Mouse (Mus musculus): ENCODE results near the gene Pacsin3. TPM values are rescaled to one million over a fixed set of nuclear protein-coding genes. Genes with fewer than 3 reads are reported as not detected.

Pacsin3 gene
- polyA plus RNA-seq, 1 experiment from 2014 or later, result 25.1 TPM

DNA sequence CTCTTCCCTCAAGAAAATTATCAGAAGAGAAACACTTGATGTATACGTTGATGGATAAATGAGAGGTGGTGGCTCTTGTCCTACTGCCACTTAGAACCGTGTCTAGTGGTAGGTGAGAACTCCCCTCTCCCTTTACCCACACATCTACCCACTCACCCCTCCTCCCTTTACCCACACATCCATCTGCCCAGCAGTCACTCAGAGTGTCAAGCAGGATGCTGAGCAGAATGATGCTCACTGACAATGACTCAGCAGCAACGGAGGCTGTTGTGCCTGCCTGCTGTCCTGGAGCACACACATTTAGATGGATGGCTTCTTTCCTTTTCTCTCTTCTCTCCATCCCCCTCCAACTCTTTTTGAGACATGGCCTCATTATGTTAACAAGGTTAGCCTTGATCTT, 47.1 kb downstream of the Pacsin3 start:
- Histone ChIP-seq H3K27me3 (replicated peaks; ENCODE audit: control insufficient read depth, insufficient read depth, low read length) (no peaks in the 10 kb centered on the region), H3K4me1 (replicated peaks; ENCODE audit: control insufficient read depth, insufficient read depth, low read length) (no peaks in the 10 kb centered on the region), H3K36me3 (ENCODE audit: control insufficient read depth, insufficient read depth, low read length) (no peaks in the 10 kb centered on the region), H3K27ac (ENCODE audit: low read depth) (no peak overlapping the region), H3K9ac (ENCODE audit: low read length) (no peak overlapping the region), H3K4me2 (ENCODE audit: low read length) (no peak overlapping the region), H3K4me3 (ENCODE audit: low read depth, low read length) (no peak overlapping the region), H3K9me3 (ENCODE audit: control insufficient read depth, low read length) (no peaks in the 10 kb centered on the region)
- 67% methylated on average over 3 of the region's 3 CpGs for WGBS
- no peak for DNase-seq (ENCODE audit: low spot score)
- no peak for ATAC-seq (replicated peaks; ENCODE audit: low FRiP score, low TSS enrichment, low read depth)

- no peak overlapping the region for H3K27ac ChIP-seq (ENCODE audit: low read depth)
- H3K27me3 ChIP-seq (replicated peaks; ENCODE audit: control insufficient read depth, insufficient read depth, low read length), result no peaks in the 10 kb centered on the region
- H3K36me3 ChIP-seq (ENCODE audit: control insufficient read depth, insufficient read depth, low read length), result no peaks in the 10 kb centered on the region
- H3K9ac ChIP-seq (ENCODE audit: low read length), result no peak overlapping the region
- H3K9me3 ChIP-seq (ENCODE audit: control insufficient read depth, low read length), result no peaks in the 10 kb centered on the region
- ATAC-seq (replicated peaks; ENCODE audit: low FRiP score, low TSS enrichment, low read depth) (no peak), DNase-seq (ENCODE audit: low spot score) (no peak)
- no peak overlapping the region for H3K4me2 ChIP-seq (ENCODE audit: low read length)
- H3K4me1 ChIP-seq (replicated peaks; ENCODE audit: control insufficient read depth, insufficient read depth, low read length), result no peaks in the 10 kb centered on the region
- H3K4me3 ChIP-seq (ENCODE audit: low read depth, low read length), result no peak overlapping the region
- WGBS, result 91% methylated on average over 9 of the region's 9 CpGs
Measured at GRCm38 (mm10) chr2:91305926-91306325, 50.2 kb downstream of the Pacsin3 start.

GRCm38 (mm10) chr2:91306589-91306988, 50.8 kb downstream of the Pacsin3 start:
- no peak for DNase-seq (ENCODE audit: low spot score)
- no peak overlapping the region for H3K4me2 ChIP-seq (ENCODE audit: low read length)
- H3K4me1 ChIP-seq (replicated peaks; ENCODE audit: control insufficient read depth, insufficient read depth, low read length), result no peaks in the 10 kb centered on the region
- no peaks in the 10 kb centered on the region for H3K27me3 ChIP-seq (replicated peaks; ENCODE audit: control insufficient read depth, insufficient read depth, low read length)
- H3K36me3 ChIP-seq (ENCODE audit: control insufficient read depth, insufficient read depth, low read length), result no peaks in the 10 kb centered on the region
- H3K4me3 ChIP-seq (ENCODE audit: low read depth, low read length), result no peak overlapping the region
- ATAC-seq (replicated peaks; ENCODE audit: low FRiP score, low TSS enrichment, low read depth), result no peak
- H3K9ac ChIP-seq (ENCODE audit: low read length), result no peak overlapping the region
- H3K27ac ChIP-seq (ENCODE audit: low read depth), result no peak overlapping the region
- no peaks in the 10 kb centered on the region for H3K9me3 ChIP-seq (ENCODE audit: control insufficient read depth, low read length)

DNA sequence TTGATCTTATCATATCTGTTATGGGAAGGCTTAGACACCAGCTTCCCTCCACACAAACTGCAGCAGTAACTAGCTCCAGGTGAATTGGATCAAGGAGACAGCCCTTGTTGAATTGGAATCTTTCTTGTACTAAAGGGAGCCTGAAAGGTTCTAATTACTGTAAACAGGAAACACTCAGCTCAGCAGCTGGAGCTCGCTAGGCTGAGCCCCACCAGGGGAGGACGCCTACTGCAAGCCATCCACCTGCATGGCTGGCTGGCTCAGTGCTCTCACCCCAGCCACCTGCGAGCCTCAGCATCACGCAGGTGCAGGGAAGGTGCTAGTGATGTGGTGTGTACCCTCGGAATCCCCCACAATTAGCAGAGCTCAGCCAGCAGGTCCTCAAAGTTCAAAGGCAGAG, 52.9 kb downstream of the Pacsin3 start:
- DNase-seq (ENCODE audit: low spot score) (no peak), ATAC-seq (replicated peaks; ENCODE audit: low FRiP score, low TSS enrichment, low read depth) (no peak)
- WGBS, result 32% methylated on average over 5 of the region's 5 CpGs
- H3K27me3 ChIP-seq (replicated peaks; ENCODE audit: control insufficient read depth, insufficient read depth, low read length), result no peaks in the 10 kb centered on the region
- no peaks in the 10 kb centered on the region for H3K36me3 ChIP-seq (ENCODE audit: control insufficient read depth, insufficient read depth, low read length)
- no peak overlapping the region for H3K27ac ChIP-seq (ENCODE audit: low read depth)
- H3K4me3 ChIP-seq (ENCODE audit: low read depth, low read length), result no peak overlapping the region
- H3K9ac ChIP-seq (ENCODE audit: low read length), result no peak overlapping the region
- no peak overlapping the region for H3K4me2 ChIP-seq (ENCODE audit: low read length)
- no peaks in the 10 kb centered on the region for H3K4me1 ChIP-seq (replicated peaks; ENCODE audit: control insufficient read depth, insufficient read depth, low read length)
- H3K9me3 ChIP-seq (ENCODE audit: control insufficient read depth, low read length), result no peaks in the 10 kb centered on the region

DNA sequence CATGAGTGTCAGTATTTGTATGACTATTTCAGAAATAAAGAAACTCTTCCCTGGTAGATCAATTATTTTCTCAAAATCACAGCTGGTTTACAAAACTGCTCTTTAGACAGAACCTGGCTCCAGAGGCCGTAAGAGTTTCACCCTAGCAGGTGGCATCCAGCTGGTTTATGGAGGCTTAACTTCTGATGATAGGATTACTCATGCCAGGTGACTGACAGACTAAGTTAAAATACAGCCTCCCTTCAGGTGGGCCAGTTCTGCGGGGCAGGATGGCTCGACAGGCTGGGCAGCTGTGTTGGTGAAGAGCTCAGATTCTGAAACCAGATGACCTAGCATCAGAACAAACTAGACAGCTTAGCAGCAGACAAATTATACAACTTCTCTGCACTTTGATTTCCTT, 53.8 kb downstream of the Pacsin3 start:
- no peak for DNase-seq (ENCODE audit: low spot score)
- H3K27ac ChIP-seq (ENCODE audit: low read depth), result no peak overlapping the region
- 68% methylated on average over 3 of the region's 3 CpGs for WGBS

DNA sequence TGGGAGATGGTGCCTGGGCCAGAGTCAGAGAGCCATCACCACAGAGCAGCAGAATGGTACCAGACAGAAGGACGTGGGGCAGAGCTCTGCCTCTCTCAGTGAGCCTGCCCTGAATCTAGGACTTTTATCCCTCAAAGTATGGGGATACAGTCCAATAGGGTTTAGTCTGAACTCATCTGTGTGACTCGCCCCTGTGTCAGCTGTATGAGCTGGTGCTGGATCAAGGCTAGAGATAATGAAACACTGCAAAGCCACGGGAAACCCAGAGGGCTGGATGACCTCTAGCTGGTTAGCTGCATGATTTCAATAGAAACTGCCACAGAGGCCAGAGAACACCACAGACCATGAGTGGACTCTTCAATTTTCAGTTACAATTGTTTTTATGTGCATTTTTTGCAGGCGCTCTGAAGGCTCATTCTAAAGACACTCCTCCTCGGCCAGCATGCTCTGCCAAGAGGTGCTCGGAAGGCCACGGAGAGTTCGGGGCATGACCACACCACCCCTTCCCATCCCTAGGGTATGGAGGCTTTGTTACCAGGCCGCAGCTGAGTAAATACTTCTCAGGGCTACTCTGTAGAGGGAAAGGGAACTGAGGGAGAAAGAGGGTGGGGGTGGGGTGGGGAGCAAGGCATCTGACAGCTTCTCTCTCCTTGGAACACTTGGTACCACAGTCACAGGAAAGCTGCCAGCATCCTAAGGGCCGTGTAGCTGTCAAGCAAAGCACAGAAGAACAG, 57.0 kb downstream of the Pacsin3 start:
- no peak overlapping the region for H3K4me2 ChIP-seq (ENCODE audit: low read length)
- H3K27me3 ChIP-seq (replicated peaks; ENCODE audit: control insufficient read depth, insufficient read depth, low read length), result no peaks in the 10 kb centered on the region
- DNase-seq (ENCODE audit: low spot score), result no peak
- no peaks in the 10 kb centered on the region for H3K36me3 ChIP-seq (ENCODE audit: control insufficient read depth, insufficient read depth, low read length)
- no peak overlapping the region for H3K9ac ChIP-seq (ENCODE audit: low read length)
- no peak overlapping the region for H3K4me3 ChIP-seq (ENCODE audit: low read depth, low read length)
- H3K27ac ChIP-seq (ENCODE audit: low read depth), result peak overlapping the region; percentile 12; the same call in 1 of the 2 replicates
- no peak for ATAC-seq (replicated peaks; ENCODE audit: low FRiP score, low TSS enrichment, low read depth)
- no peaks in the 10 kb centered on the region for H3K4me1 ChIP-seq (replicated peaks; ENCODE audit: control insufficient read depth, insufficient read depth, low read length)
- 57% methylated on average over 10 of the region's 10 CpGs for WGBS
- no peaks in the 10 kb centered on the region for H3K9me3 ChIP-seq (ENCODE audit: control insufficient read depth, low read length)

More for the DNA sequence above, 53.8 kb downstream of the Pacsin3 start:
- Histone ChIP-seq H3K4me1 (replicated peaks; ENCODE audit: control insufficient read depth, insufficient read depth, low read length) (no peaks in the 10 kb centered on the region), H3K4me2 (ENCODE audit: low read length) (no peak overlapping the region), H3K4me3 (ENCODE audit: low read depth, low read length) (no peak overlapping the region), H3K9ac (ENCODE audit: low read length) (no peak overlapping the region), H3K9me3 (ENCODE audit: control insufficient read depth, low read length) (no peaks in the 10 kb centered on the region), H3K36me3 (ENCODE audit: control insufficient read depth, insufficient read depth, low read length) (no peaks in the 10 kb centered on the region), H3K27me3 (replicated peaks; ENCODE audit: control insufficient read depth, insufficient read depth, low read length) (no peaks in the 10 kb centered on the region)
- no peak for ATAC-seq (replicated peaks; ENCODE audit: low FRiP score, low TSS enrichment, low read depth)

- no peaks in the 10 kb centered on the region for H3K9me3 ChIP-seq (ENCODE audit: control insufficient read depth, low read length)
- DNase-seq (ENCODE audit: low spot score) (no peak), ATAC-seq (replicated peaks; ENCODE audit: low FRiP score, low TSS enrichment, low read depth) (no peak)
- no peaks in the 10 kb centered on the region for H3K36me3 ChIP-seq (ENCODE audit: control insufficient read depth, insufficient read depth, low read length)
- H3K27me3 ChIP-seq (replicated peaks; ENCODE audit: control insufficient read depth, insufficient read depth, low read length), result no peaks in the 10 kb centered on the region
- no peak overlapping the region for H3K9ac ChIP-seq (ENCODE audit: low read length)
- no peak overlapping the region for H3K4me3 ChIP-seq (ENCODE audit: low read depth, low read length)
- WGBS, result 75% methylated on average over 7 of the region's 7 CpGs
- H3K4me1 ChIP-seq (replicated peaks; ENCODE audit: control insufficient read depth, insufficient read depth, low read length), result no peaks in the 10 kb centered on the region; the same call in 1 of the 2 replicates
- H3K27ac ChIP-seq (ENCODE audit: low read depth), result no peak overlapping the region
- no peak overlapping the region for H3K4me2 ChIP-seq (ENCODE audit: low read length)
Measured at GRCm38 (mm10) chr2:91314184-91314583, 58.4 kb downstream of the Pacsin3 start.

Other genes with a start within 250 kb of the Pacsin3 start
- 0.55 and 1.5 TPM in 2 replicates for gene Rapsn, start 220.3 kb upstream of the Pacsin3 start, polyA plus RNA-seq (2014; fragmentation: Nextera tagmentation; extraction: Ambion mirVana)
- gene Psmc3, start 201.9 kb upstream of the Pacsin3 start, polyA plus RNA-seq (2014; fragmentation: Nextera tagmentation; extraction: Ambion mirVana), result 280 and 322 TPM in 2 replicates
- 29.7 and 32.3 TPM in 2 replicates for gene Slc39a13, start 185.5 kb upstream of the Pacsin3 start, polyA plus RNA-seq (2014; fragmentation: Nextera tagmentation; extraction: Ambion mirVana)
- 5.3 and 6.9 TPM in 2 replicates for gene Spi1, start 173.6 kb upstream of the Pacsin3 start, polyA plus RNA-seq (2014; fragmentation: Nextera tagmentation; extraction: Ambion mirVana)
- gene Mybpc3, start 137.8 kb upstream of the Pacsin3 start, polyA plus RNA-seq (2014; fragmentation: Nextera tagmentation; extraction: Ambion mirVana), result not detected in 2 replicates
- gene Madd, start 72.1 kb upstream of the Pacsin3 start, polyA plus RNA-seq (2014; fragmentation: Nextera tagmentation; extraction: Ambion mirVana), result 8.7 and 9.6 TPM in 2 replicates
- 4.2 and 4.9 TPM in 2 replicates for gene Nr1h3, start 53.1 kb upstream of the Pacsin3 start, polyA plus RNA-seq (2014; fragmentation: Nextera tagmentation; extraction: Ambion mirVana)
- 26.1 and 31.9 TPM in 2 replicates for gene Acp2, start 53.1 kb upstream of the Pacsin3 start, polyA plus RNA-seq (2014; fragmentation: Nextera tagmentation; extraction: Ambion mirVana)
- gene Ddb2, start 19.0 kb upstream of the Pacsin3 start, polyA plus RNA-seq (2014; fragmentation: Nextera tagmentation; extraction: Ambion mirVana), result 16.3 and 22.2 TPM in 2 replicates
- 72.4 and 73.8 TPM in 2 replicates for gene Arfgap2, start 9.0 kb downstream of the Pacsin3 start, polyA plus RNA-seq (2014; fragmentation: Nextera tagmentation; extraction: Ambion mirVana)
- gene 1110051M20Rik, start 188.8 kb downstream of the Pacsin3 start, polyA plus RNA-seq (2014; fragmentation: Nextera tagmentation; extraction: Ambion mirVana), result 53.1 and 64.5 TPM in 2 replicates
- gene Lrp4, start 201.6 kb downstream of the Pacsin3 start, polyA plus RNA-seq (2014; fragmentation: Nextera tagmentation; extraction: Ambion mirVana), result 7.8 and 8.5 TPM in 2 replicates

All from intestine, embryonic 14.5 days (tissue).